Mouse (Mus musculus) CH12.LX (cell line): Measurements from ENCODE around the gene B9d1.

Source experiments
- CTCF ChIP-seq, 2 experiments: IDR thresholded peaks in 1 of 2; conservative IDR thresholded peaks in 1 of 2; 2 replicates each; pipeline ENCODE4 v1.5.1; 2011 to 2012; ENCODE audit warnings: low read depth in 2 of 2, low read length in 2 of 2, improper control_type of control experiment in 1 of 2, inconsistent platforms in 1 of 2, mild to moderate bottlenecking in 1 of 2, moderate library complexity in 1 of 2
- E2F4 ChIP-seq: IDR thresholded peaks from 2 replicates; pipeline ENCODE4 v1.6.1; 2011; ENCODE audit warnings: low read depth, low read length, improper control_type of control experiment; ENCODE audit not compliant: insufficient replicate concordance
- EP300 ChIP-seq: IDR thresholded peaks from 2 replicates; pipeline ENCODE4 v1.6.1; 2011; ENCODE audit warnings: low read length, improper control_type of control experiment
- ETS1 ChIP-seq: conservative IDR thresholded peaks from 2 replicates; pipeline ENCODE4 v1.6.1; 2012; ENCODE audit warnings: low read depth, mild to moderate bottlenecking, inconsistent platforms, low read length, improper control_type of control experiment, moderate library complexity
- KAT2A ChIP-seq: IDR thresholded peaks from 2 replicates; pipeline ENCODE4 v1.6.1; 2012; ENCODE audit warnings: low read length, improper control_type of control experiment, inconsistent platforms; ENCODE audit not compliant: insufficient replicate concordance
- PAX5 ChIP-seq: IDR thresholded peaks from 2 replicates; pipeline ENCODE4 v1.6.1; 2012; ENCODE audit warnings: low read length, inconsistent platforms, mixed read lengths
- ZC3H11A ChIP-seq: IDR thresholded peaks from 2 replicates; pipeline ENCODE4 v1.6.1; 2012; ENCODE audit warnings: low read depth, mild to moderate bottlenecking, inconsistent platforms, low read length, improper control_type of control experiment
- ZNF384 ChIP-seq: IDR thresholded peaks from 2 replicates; pipeline ENCODE4 v1.6.1; 2012; ENCODE audit warnings: low read depth, low read length, improper control_type of control experiment, inconsistent platforms

DNA sequence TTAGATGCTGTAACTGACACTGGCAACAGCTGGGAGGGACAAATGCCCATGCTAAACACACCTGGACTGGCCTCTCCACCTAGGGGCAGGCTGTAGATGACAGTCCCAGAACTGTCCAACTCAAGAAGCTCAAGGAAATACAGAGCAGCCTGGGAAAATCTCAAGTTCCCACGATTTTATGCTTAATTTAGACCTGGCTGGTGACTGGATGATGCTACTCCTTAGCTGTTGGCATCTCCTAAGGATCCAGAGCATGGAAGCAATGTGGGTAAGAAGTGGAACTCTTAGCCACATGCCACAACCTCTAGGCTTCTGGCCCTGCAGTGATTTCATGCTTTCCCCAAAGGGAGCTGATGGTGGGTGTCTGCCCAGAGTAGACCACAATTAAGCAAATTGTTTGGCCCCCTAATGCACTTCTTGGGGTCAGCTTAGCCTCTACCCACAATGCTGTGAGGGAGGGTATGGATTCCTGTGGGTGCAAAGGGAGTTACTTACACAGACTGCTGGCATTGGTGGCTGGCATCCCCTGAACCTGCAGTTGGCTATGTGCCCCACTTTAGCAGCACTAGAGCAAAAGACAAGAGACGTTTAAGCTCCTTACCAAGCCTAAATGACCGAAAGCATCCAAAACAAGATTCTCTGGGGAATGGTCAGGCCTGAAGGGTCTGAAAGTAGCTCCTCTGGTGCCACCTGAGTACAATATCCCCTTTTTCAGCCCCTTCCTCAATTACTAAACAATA is 48.2 kb downstream of the B9d1 start:
- TF ChIP-seq PAX5 (no peak), E2F4 (no peak), CTCF (conservative IDR thresholded peaks at IDR 0.05 in 1 of 2, IDR thresholded peaks at IDR 0.05 in 1 of 2; ENCODE audit: low read depth in 2 of 2, low read length in 2 of 2) (no peak), ZC3H11A (no peak), ZNF384 (no peak), EP300 (no peak), ETS1 (no peak), KAT2A (no peak)
